Mouse (Mus musculus) right cerebral cortex, postnatal 4 days (tissue): ENCODE data around the gene Trmt2a.

ENCODE experiments used
- DNase-seq: peaks from one replicate; pipeline ENCODE4 v3.0.0-alpha.2; 2022

Trmt2a gene

GRCm38 (mm10) chr16:18248433-18249363 is at the start of gene Trmt2a, which contains the start of gene Ranbp1:
Gene Trmt2a, plus strand, starts transcription at chr16:18248679.
Gene Ranbp1, minus strand, starts transcription at chr16:18248732.
- DNase-seq, result peak; percentile 99

GRCm38 (mm10) chr16:18200062-18200461 is 48.4 kb upstream of the Trmt2a start:
- no peak for DNase-seq

DNA sequence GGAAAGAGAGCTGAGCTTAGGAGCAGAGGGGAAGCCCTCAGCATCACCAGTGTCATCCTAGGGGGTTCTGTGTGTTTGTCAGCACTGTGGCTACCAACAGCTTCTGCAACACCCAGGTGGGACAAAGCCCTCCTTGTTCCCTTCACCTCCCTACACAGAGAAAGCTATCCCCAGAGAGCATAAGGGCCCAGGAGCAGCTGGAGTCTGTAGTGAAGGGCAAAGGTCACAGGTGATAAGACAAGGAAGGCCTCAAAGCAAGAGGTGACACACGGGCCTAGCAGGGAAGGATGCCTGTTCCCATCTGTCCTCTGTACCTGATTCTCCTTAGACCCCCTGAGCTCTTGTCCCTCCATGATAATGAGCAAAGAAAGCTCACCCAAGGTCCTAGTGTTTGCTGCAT is 46.9 kb upstream of the Trmt2a start:
- no peak for DNase-seq

DNA sequence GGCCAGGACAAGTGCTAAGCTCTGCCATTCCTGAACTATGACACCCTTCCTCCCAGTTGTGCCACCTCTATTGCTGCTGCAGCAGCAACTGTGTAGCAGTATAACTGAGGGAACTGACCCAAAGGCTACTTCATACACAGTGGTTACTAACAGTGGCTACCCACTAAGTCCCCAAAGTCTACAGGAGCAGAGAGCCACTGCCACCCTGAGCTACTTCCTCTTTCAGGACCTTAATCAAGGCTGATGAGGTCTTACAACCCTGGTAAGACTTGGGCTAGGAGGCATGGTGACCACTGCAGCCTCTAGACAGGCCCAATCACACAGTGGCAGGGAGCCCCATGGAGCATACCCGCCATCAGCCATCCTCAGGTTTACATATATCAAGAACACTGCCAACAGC is 46.4 kb upstream of the Trmt2a start:
- DNase-seq, result no peak

- DNase-seq, result no peak
These were observed 44.9 kb upstream of the Trmt2a start for GRCm38 (mm10) chr16:18203430-18204091.

DNA sequence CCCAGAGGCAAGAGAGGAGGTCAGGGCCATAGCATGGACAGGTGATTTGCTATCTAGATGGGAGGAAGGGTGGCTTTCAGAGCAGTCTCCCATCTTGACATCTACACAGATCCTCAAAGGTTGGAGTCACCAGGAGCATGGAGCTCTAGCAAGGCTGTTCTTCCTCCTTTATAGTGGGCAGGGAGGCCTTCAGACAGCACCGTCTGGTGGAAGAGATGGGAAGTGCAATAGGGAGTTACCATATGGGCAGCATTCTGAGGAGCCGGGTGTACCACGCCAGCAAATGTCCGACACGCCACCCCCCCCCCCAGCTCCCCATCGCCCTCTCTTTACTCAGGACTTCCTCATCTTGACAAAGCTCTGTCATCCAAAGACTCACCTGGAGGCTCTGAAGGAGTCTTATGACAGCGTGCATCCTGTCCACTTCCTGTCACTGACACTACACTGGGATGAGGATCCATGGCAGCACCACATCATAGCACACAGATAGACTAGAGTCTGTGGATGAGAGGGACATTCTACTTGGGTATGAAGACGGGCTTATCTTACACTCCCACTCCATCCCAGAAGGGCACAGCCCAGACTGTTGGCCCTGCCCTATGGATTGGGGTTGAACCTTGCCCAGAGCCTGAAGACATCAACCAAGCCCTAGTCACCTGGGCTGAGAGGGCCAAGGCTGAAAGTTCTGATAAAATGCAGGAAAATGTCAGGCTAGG is 37.6 kb upstream of the Trmt2a start:
- DNase-seq, result peak; percentile 70

DNA sequence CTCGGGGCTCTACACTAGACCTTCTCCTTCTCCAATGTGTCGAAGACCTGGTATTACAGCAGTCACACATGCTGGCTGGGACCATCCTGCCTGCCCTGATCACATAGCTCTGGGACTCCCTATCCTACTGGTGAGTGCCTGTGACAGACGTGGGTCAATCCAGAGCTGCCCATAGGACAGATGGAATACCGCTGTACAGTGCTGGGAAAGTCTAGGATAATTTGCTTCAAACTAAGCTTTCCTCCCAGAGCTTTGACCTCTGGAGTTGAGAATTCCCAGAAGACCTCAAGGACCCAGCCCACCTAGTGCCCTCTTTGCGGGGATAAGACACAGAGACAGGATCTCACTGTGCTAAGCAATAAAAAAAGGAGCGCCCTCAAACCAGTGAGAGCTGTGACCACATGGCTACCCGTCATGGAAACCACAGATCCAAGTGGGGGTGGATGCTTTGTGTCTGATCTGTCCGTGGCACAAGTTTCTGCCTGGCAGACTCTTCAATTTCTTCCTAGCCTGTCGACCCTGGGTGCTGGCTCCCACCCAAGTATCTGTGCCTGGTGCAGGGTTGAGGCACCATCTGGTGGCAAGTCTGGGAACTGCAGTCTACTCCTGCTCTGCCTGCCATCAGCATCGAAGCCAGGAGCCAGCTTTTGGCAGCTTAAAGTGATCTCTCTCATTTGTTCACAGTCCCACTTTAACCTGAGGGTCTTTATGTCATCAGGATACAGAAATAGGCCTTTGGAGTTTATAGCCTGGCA is 36.9 kb upstream of the Trmt2a start:
- DNase-seq, result peak; percentile 100

DNA sequence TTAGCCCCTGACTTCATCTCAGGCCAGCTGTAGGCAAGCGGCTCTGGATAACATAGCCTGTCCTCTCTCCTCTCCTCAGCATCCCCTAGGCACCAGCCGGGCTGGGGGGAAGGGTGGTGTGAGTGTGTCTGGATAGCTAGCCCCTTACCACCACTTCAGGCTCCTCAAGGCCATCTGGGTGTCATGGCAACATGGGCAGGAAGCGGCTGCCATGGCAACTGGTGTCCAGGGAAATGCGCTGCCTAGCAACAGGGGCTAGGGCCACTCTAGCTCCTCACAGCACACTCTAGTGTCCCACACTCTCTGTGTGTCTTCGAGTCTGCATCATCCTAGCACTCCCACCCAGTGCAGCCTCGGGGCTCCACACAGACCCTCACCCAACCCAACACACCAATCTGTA is 34.8 kb upstream of the Trmt2a start:
- peak; percentile 81 for DNase-seq

DNA sequence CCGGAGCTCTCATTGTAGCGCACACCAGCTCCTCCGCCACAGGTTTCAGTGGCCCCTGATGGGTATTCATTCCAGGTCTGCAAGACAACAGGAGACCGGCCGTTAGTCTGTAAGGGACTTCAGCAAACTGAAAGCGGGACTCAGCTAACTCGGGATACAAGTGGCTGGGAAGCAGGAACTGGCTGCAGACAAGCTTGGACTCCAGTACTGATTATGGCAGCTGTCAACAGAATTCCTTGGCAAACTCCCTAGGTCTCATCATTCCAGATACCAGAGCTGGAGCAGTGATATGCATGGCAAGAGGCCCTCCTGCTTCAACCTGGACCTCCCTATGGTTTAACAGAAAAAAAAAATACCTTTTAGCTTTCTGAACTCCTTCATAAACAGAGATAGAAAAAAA is 33.6 kb upstream of the Trmt2a start:
- no peak for DNase-seq

DNA sequence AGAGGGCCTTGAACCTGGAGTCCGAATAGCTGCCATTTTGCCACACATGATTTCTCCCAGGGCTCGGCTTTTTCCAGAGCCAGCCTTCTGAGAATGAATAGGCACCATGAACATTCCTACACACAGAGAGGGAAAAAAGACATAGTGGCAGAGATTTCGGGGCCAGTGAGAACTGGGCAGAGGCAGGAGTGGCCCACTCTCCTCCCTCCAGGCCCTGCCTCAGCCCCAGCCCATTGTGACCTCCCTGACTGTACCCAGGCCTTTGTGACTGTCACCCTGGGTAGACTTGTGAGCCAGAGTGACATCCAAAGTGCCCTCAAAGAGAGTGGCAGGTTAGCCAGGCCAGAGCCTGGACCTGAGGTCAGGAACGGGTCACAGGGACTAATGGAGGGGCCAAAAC is 30.9 kb upstream of the Trmt2a start, which contains the start of gene Ccdc188:
Gene Ccdc188 (plus strand): TSS at position 301 of the 400 bp plus-strand sequence.
- no peak for DNase-seq

DNA sequence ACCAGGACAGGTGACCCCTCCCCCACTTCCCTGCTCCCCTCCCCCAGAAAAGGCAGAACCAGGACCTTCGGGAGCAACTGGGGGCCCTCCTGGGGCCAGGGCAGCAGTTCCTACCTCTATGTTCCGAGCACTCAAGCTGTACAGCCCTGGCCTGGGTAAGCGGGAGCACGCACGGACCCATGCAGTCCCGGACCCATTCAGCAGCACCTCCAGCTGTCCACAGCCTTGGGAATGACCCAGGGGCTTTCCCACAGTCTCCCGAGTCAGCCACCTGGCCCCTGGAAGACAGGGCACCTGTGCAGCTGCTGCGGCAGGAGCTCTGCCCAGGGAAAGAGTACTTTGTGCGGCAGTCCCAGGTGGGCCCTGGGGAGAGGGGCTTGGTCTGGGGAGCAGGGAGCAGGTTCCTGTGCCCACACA is 29.9 kb upstream of the Trmt2a start:
- DNase-seq, result no peak

- DNase-seq, result peak; percentile 58
These were observed 28.5 kb upstream of the Trmt2a start for GRCm38 (mm10) chr16:18220001-18220400.

DNA sequence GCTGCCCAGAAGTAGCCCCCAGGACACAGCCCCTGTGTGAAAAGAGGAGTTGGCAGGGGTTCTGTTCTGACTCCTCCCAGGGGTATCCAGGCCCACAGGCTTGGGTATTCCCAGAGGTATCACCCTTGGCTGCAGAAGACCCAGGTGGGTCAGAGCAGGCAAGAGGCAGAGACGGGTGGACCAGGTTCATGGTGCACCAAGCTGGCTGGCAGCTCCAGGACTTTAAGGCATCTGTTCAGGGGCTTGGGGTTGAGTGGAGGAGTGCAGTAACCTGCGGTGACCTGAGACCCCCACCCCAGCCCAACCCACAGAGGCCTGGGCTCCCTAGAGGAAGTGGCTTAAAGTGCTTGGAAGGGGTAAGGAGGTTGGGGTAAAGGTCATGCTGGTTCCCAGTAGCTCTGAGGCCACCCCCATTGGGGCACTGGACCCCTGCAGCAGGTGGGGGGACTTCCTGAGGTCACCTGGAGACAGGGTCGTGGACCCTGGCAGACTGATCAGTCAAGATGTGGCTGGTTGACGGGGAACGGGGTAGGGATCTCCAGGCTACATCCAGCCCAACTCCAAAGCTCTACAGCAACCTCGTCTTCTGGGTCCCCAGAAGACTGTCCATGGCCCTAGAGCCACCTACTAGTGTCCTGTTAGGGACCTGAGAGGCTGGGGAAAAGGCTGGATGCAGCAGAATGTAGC is 27.5 kb upstream of the Trmt2a start:
- no peak for DNase-seq

DNA sequence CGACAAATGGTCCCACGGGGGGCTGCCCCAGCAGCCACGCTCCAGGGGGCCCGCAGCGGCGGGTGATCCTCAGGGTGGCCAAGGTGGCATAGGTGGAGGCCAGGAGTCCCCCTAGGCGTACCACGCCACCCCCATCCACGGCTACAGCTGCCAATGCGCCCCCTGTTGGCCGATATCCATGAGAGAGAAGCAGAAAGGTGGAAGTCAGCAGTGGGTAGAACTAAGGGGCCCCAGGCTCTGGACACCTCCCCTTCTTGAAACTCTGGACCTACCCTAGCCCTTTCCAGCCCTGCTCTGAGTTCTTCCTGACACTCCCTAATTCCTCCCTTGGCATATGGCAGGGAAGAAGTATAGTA is 27.0 kb upstream of the Trmt2a start:
- no peak for DNase-seq

GRCm38 (mm10) chr16:18222188-18222587 is 26.3 kb upstream of the Trmt2a start:
- no peak for DNase-seq

DNA sequence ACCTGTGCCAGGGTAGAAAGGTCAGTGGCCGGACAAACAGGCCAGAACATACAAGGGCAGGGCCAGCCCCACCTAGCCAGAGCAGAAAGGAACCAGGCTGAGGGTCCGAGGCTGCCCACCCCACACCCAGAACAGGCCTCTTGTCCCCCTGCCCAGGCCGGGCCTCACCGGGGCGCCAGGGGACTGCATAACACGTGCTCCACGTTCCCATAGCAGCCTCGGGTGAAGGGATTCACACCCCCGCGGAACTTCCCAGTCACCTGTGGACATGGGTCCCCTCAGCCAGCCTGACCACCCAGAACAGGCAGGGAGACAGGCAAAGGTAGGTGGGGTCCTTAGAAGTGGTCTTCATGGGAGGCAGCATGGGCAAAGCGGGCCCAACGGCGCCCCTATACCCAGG is 21.3 kb upstream of the Trmt2a start:
- DNase-seq, result no peak

- no peak for DNase-seq
These were observed 20.5 kb upstream of the Trmt2a start for GRCm38 (mm10) chr16:18227897-18228422.

- DNase-seq, result no peak
These were observed 19.6 kb upstream of the Trmt2a start for GRCm38 (mm10) chr16:18228856-18229255.

DNA sequence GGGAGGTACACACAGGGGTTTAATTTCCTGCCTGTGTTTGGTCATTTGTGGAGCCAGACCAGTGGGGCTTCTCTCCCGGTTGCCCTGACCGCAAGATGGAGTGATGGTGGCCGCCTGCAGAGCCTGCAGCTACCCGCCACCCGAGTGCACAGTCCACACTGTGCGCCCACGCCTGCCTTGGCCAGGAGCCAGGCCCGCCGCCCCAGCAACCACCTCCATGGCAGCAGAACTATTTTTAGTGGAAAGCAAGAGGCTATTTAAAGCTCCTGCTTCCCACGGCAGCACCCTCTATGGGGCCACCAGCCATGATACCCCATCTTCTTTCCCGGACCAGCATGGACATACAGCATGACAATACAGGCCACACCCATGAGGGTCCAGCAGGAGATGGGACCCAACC is 18.9 kb upstream of the Trmt2a start:
- DNase-seq, result peak; percentile 63

DNA sequence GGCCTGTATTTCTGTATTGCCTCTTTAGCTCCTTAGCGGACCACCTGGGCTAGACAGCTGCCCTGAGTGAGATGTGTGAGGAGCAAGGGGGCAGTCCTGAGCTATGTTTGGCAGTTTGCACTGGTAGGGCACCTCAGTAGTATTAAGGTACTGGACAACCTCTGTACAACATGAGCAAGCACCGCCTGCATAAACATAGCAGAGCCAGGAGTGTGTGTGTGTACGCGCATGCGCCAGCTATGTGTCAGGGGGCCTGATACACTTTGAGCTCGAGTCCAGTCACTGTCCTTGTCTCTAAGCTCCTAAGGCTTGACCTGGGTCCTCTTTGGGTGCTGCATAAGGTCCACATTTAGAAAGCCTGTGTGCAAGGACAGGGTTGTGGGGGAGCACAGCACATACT is 17.9 kb upstream of the Trmt2a start:
- no peak for DNase-seq

GRCm38 (mm10) chr16:18231047-18231446 is 17.4 kb upstream of the Trmt2a start:
- DNase-seq, result no peak

GRCm38 (mm10) chr16:18231451-18231850 is 17.0 kb upstream of the Trmt2a start:
- no peak for DNase-seq
